Mouse (Mus musculus): ENCODE measurements around the gene 4921524J17Rik. TPM values are rescaled to one million over a fixed set of nuclear protein-coding genes. Genes with fewer than 3 reads are reported as not detected.

Gene 4921524J17Rik
- polyA plus RNA-seq, 1 experiment from 2014 or later = 29.0 TPM

DNA sequence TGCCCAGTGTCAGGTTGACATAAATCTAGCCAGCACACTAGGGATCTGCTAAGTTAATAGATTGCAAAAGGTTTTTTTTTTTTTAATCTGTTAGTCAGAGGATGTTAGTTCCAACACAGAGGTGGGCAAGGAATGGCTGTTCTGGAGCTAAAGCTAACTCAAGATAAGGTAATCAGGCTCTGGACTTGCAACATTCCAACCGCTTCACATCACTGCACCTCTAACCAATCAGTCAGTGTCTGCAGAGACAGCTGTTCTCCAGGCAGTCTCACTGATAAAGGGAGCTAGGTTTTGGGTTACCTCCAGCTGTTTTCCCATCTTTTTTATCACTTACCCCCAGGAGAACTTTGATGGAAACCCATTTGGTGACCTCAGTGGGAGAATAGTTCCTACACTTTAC, 41.2 kb downstream of the 4921524J17Rik start:
- 46% methylated on average over 1 of the region's 1 CpGs for WGBS
- Histone ChIP-seq H3K9ac (ENCODE audit: low read length) (no peak overlapping the region), H3K9me3 (ENCODE audit: control insufficient read depth, low read length) (no peaks in the 10 kb centered on the region), H3K27ac (replicated peaks) (no peak overlapping the region), H3K4me1 (replicated peaks; ENCODE audit: control insufficient read depth, insufficient read depth) (no peaks in the 10 kb centered on the region), H3K4me3 (ENCODE audit: low read depth, low read length) (no peak overlapping the region), H3K27me3 (ENCODE audit: control insufficient read depth, insufficient read depth, low read length) (no peaks in the 10 kb centered on the region), H3K36me3 (ENCODE audit: control insufficient read depth, insufficient read depth, low read length) (no peaks in the 10 kb centered on the region), H3K4me2 (replicated peaks; ENCODE audit: low read depth) (no peak overlapping the region)
- DNase-seq (ENCODE audit: low spot score) (no peak), ATAC-seq (ENCODE audit: low FRiP score, low TSS enrichment) (no peak)
- TF ChIP-seq CTCF (IDR thresholded peaks at IDR 0.05; ENCODE audit: low read depth) (no peak), EP300 (optimal IDR thresholded peaks at IDR 0.05) (no peak)

- no peak for TF ChIP-seq CTCF (IDR thresholded peaks at IDR 0.05; ENCODE audit: low read depth)
- no peak for TF ChIP-seq EP300 (optimal IDR thresholded peaks at IDR 0.05)
- ATAC-seq (ENCODE audit: low FRiP score, low TSS enrichment) (no peak), DNase-seq (ENCODE audit: low spot score) (no peak)
- WGBS = 72% methylated on average over 6 of the region's 6 CpGs
- Histone ChIP-seq H3K4me2 (replicated peaks; ENCODE audit: low read depth) (no peak within 1 kb of the TSS), H3K27ac (replicated peaks) (no peak within 1 kb of the TSS), H3K4me3 (ENCODE audit: low read depth, low read length) (no peak within 1 kb of the TSS), H3K36me3 (ENCODE audit: control insufficient read depth, insufficient read depth, low read length) (no peaks in the 10 kb centered on the region), H3K9me3 (ENCODE audit: control insufficient read depth, low read length) (no peaks in the 10 kb centered on the region), H3K4me1 (replicated peaks; ENCODE audit: control insufficient read depth, insufficient read depth) (no peaks in the 10 kb centered on the region), H3K27me3 (ENCODE audit: control insufficient read depth, insufficient read depth, low read length) (no peaks in the 10 kb centered on the region), H3K9ac (ENCODE audit: low read length) (no peak within 1 kb of the TSS)
These were observed 46.4 kb downstream of the 4921524J17Rik start, which contains the start of gene Mylk3 for GRCm38 (mm10) chr8:85386205-85386604. Gene Mylk3 (minus strand): TSS chr8:85386345.

DNA sequence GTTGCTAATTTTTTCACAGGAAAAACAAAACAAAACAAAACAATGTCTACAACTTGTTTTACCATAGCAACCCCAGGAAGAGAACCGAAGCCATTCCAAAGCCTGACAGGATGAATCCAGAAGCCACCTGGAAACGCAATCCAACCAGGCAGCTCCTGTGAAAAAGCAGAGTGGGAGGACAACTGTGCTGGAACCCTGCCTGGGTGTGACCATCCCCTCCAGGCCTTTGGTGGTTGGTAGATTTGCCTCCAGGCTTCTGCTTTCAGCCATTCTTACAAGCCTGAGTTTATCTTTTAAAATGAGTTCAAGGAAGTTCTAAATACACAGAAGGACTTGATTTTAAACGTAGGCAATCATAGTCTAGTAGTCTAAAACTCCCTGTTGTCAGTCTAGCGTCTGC, 50.7 kb downstream of the 4921524J17Rik start:
- no peak for TF ChIP-seq CTCF (IDR thresholded peaks at IDR 0.05; ENCODE audit: low read depth)
- no peak for TF ChIP-seq EP300 (optimal IDR thresholded peaks at IDR 0.05)
- WGBS = 64% methylated on average over 4 of the region's 4 CpGs
- Histone ChIP-seq H3K4me1 (replicated peaks; ENCODE audit: control insufficient read depth, insufficient read depth) (peaks cover 6% of the 10 kb centered on the region; the same call in 1 of the 2 replicates), H3K27ac (replicated peaks) (no peak overlapping the region), H3K4me3 (ENCODE audit: low read depth, low read length) (no peak overlapping the region), H3K9ac (ENCODE audit: low read length) (no peak overlapping the region), H3K4me2 (replicated peaks; ENCODE audit: low read depth) (no peak overlapping the region), H3K27me3 (ENCODE audit: control insufficient read depth, insufficient read depth, low read length) (no peaks in the 10 kb centered on the region), H3K9me3 (ENCODE audit: control insufficient read depth, low read length) (no peaks in the 10 kb centered on the region), H3K36me3 (ENCODE audit: control insufficient read depth, insufficient read depth, low read length) (no peaks in the 10 kb centered on the region)
- ATAC-seq (ENCODE audit: low FRiP score, low TSS enrichment) (no peak), DNase-seq (ENCODE audit: low spot score) (no peak)

- no peaks in the 10 kb centered on the region for H3K27me3 ChIP-seq (ENCODE audit: control insufficient read depth, insufficient read depth, low read length)
- no peaks in the 10 kb centered on the region for H3K9me3 ChIP-seq (ENCODE audit: control insufficient read depth, low read length)
- no peak overlapping the region for H3K4me2 ChIP-seq (replicated peaks; ENCODE audit: low read depth)
- no peak overlapping the region for H3K9ac ChIP-seq (ENCODE audit: low read length)
- no peak; the same call in 1 of the 2 replicates for ATAC-seq (ENCODE audit: low FRiP score, low TSS enrichment)
- H3K4me1 ChIP-seq (replicated peaks; ENCODE audit: control insufficient read depth, insufficient read depth) = peaks cover 6% of the 10 kb centered on the region; the same call in 1 of the 2 replicates
- no peak overlapping the region for H3K4me3 ChIP-seq (ENCODE audit: low read depth, low read length)
- H3K27ac ChIP-seq (replicated peaks) = no peak overlapping the region
- TF ChIP-seq CTCF (IDR thresholded peaks at IDR 0.05; ENCODE audit: low read depth) (no peak), EP300 (optimal IDR thresholded peaks at IDR 0.05) (no peak)
- no peak for DNase-seq (ENCODE audit: low spot score)
- H3K36me3 ChIP-seq (ENCODE audit: control insufficient read depth, insufficient read depth, low read length) = no peaks in the 10 kb centered on the region
- WGBS = 36% methylated on average over 8 of the region's 8 CpGs
These were observed 51.8 kb downstream of the 4921524J17Rik start for GRCm38 (mm10) chr8:85380824-85381209.

DNA sequence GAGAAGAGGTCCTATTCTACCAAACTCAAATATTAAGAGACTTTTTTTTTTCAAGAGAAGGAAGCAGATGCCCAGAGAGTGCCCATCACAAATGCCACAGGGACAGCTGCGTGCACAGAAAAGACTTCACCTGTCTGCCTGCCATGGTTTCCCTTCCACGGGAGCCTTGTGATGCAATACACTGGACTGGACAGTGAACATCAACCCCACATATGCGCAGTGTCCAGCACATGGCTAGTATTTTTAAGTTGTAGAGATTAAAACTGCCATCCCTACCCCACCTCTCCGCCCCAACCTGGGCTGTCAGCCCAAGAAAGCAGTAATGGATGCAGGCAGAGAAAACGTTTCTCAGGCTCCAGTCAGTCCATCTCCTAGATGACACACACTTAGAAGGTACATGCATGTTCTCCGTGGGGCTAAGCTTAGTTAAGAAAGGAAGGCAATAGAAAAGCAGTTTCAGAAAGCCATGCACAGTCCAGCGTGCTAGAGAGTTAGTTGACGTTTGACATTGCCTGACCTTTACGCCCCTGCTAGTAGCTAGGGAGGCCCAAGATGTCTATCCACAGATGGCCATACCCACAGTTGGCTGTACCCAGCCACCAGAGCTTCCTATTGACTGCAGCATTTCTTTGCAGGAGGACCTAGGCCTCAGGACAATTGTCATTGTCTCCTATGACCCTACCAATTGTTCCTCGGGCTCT, 52.4 kb downstream of the 4921524J17Rik start:
- Histone ChIP-seq H3K36me3 (ENCODE audit: control insufficient read depth, insufficient read depth, low read length) (no peaks in the 10 kb centered on the region), H3K4me3 (ENCODE audit: low read depth, low read length) (no peak overlapping the region), H3K9ac (ENCODE audit: low read length) (no peak overlapping the region), H3K27ac (replicated peaks) (no peak overlapping the region), H3K27me3 (ENCODE audit: control insufficient read depth, insufficient read depth, low read length) (no peaks in the 10 kb centered on the region), H3K4me1 (replicated peaks; ENCODE audit: control insufficient read depth, insufficient read depth) (peaks cover 6% of the 10 kb centered on the region; the same call in 1 of the 2 replicates), H3K9me3 (ENCODE audit: control insufficient read depth, low read length) (no peaks in the 10 kb centered on the region), H3K4me2 (replicated peaks; ENCODE audit: low read depth) (no peak overlapping the region)
- no peak for ATAC-seq (ENCODE audit: low FRiP score, low TSS enrichment)
- WGBS = 70% methylated on average over 10 of the region's 10 CpGs
- no peak for DNase-seq (ENCODE audit: low spot score)
- TF ChIP-seq EP300 (optimal IDR thresholded peaks at IDR 0.05) = no peak

DNA sequence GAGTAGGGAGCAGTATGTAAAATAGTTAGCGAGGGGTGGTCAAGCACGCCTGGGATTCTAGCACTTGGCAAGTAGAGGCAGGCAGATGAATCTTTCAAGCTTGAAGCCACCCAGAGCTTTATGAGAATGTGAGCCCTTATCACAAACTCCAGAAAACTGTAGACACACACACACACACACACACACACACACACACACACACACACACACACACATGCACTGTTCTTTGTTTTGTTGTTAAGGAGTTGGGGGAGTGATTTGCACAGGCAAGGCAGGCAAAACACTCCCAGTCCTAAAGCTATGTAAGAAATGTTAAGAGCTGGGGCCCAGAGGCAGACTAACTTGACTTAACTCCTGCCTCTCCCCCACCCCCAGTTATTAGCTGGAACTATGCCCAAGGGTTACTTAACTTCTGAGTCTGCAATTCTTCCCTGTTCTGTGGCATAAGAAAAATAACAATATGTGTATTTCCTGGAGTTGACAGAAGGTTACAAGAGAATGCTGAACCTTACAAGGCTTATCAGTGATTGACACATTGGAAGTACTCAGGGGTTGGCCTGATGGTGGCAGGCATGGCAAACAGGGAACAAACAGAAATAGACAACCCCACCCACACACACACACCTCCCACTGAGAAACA, 53.4 kb downstream of the 4921524J17Rik start:
- Histone ChIP-seq H3K4me2 (replicated peaks; ENCODE audit: low read depth) (no peak overlapping the region), H3K36me3 (ENCODE audit: control insufficient read depth, insufficient read depth, low read length) (no peaks in the 10 kb centered on the region), H3K9ac (ENCODE audit: low read length) (no peak overlapping the region), H3K27ac (replicated peaks) (peak overlapping the region; percentile 3; the same call in 1 of the 2 replicates), H3K9me3 (ENCODE audit: control insufficient read depth, low read length) (no peaks in the 10 kb centered on the region), H3K27me3 (ENCODE audit: control insufficient read depth, insufficient read depth, low read length) (no peaks in the 10 kb centered on the region), H3K4me1 (replicated peaks; ENCODE audit: control insufficient read depth, insufficient read depth) (peaks cover 6% of the 10 kb centered on the region; the same call in 1 of the 2 replicates), H3K4me3 (ENCODE audit: low read depth, low read length) (no peak overlapping the region)
- TF ChIP-seq CTCF (IDR thresholded peaks at IDR 0.05; ENCODE audit: low read depth) (peak; percentile 25; the same call in 1 of the 2 replicates), EP300 (optimal IDR thresholded peaks at IDR 0.05) (no peak)
- ATAC-seq (ENCODE audit: low FRiP score, low TSS enrichment) (peak; percentile 89), DNase-seq (ENCODE audit: low spot score) (peak; percentile 73)
- WGBS = 11% methylated on average over 2 of the region's 2 CpGs
